Mouse (Mus musculus) CH12.LX (cell line): Measurements from ENCODE around the gene Ankle1.

Experiments
- BHLHE40 ChIP-seq: IDR thresholded peaks from 2 replicates; pipeline ENCODE4 v1.6.1; 2011; ENCODE audit warnings: mild to moderate bottlenecking, low read depth, low read length, improper control_type of control experiment
- CHD2 ChIP-seq: IDR thresholded peaks from 2 replicates; pipeline ENCODE4 v1.6.1; 2011; ENCODE audit warnings: low read length, improper control_type of control experiment
- CTCF ChIP-seq, 2 experiments: IDR thresholded peaks in 1 of 2; conservative IDR thresholded peaks in 1 of 2; 2 replicates each; pipeline ENCODE4 v1.5.1; 2011 to 2012; ENCODE audit warnings: low read depth in 2 of 2, low read length in 2 of 2, improper control_type of control experiment in 1 of 2, inconsistent platforms in 1 of 2, mild to moderate bottlenecking in 1 of 2, moderate library complexity in 1 of 2
- JUND ChIP-seq: conservative IDR thresholded peaks from 2 replicates; pipeline ENCODE4 v1.6.1; 2011; ENCODE audit warnings: low read depth, low read length, improper control_type of control experiment
- KAT2A ChIP-seq: IDR thresholded peaks from 2 replicates; pipeline ENCODE4 v1.6.1; 2012; ENCODE audit warnings: low read length, improper control_type of control experiment, inconsistent platforms; ENCODE audit not compliant: insufficient replicate concordance
- MAX ChIP-seq: IDR thresholded peaks from 2 replicates; pipeline ENCODE4 v1.6.1; 2011; ENCODE audit warnings: low read length, improper control_type of control experiment
- NELFE ChIP-seq: IDR thresholded peaks from 2 replicates; pipeline ENCODE4 v1.6.1; 2011; ENCODE audit warnings: low read depth, low read length, improper control_type of control experiment
- POLR2AphosphoS2 ChIP-seq: IDR thresholded peaks from 2 replicates; pipeline ENCODE4 v1.6.1; 2011; ENCODE audit warnings: low read depth, low read length, improper control_type of control experiment
- RAD21 ChIP-seq: IDR thresholded peaks from 2 replicates; pipeline ENCODE4 v1.6.1; 2011; ENCODE audit warnings: low read depth, mild to moderate bottlenecking, low read length, improper control_type of control experiment, moderate library complexity
- SMC3 ChIP-seq: IDR thresholded peaks from 2 replicates; pipeline ENCODE4 v1.6.1; 2011; ENCODE audit warnings: low read depth, low read length, improper control_type of control experiment
- TCF12 ChIP-seq: IDR thresholded peaks from 2 replicates; pipeline ENCODE4 v1.6.1; 2014; ENCODE audit warnings: low read depth, mild to moderate bottlenecking, inconsistent platforms, low read length, improper control_type of control experiment
- USF1 ChIP-seq: IDR thresholded peaks from 2 replicates; pipeline ENCODE4 v1.6.1; 2014; ENCODE audit warnings: low read depth, mild to moderate bottlenecking, inconsistent platforms, low read length, improper control_type of control experiment
- ZC3H11A ChIP-seq: IDR thresholded peaks from 2 replicates; pipeline ENCODE4 v1.6.1; 2012; ENCODE audit warnings: low read depth, mild to moderate bottlenecking, inconsistent platforms, low read length, improper control_type of control experiment

- no peak for TF ChIP-seq CTCF (conservative IDR thresholded peaks at IDR 0.05 in 1 of 2, IDR thresholded peaks at IDR 0.05 in 1 of 2; ENCODE audit: low read depth in 2 of 2, low read length in 2 of 2)
- no peak for TF ChIP-seq RAD21
- no peak for TF ChIP-seq BHLHE40
- no peak for TF ChIP-seq SMC3
- TF ChIP-seq JUND: no peak
- no peak for TF ChIP-seq NELFE
- no peak for TF ChIP-seq TCF12
- no peak for TF ChIP-seq CHD2
- no peak for TF ChIP-seq KAT2A
- TF ChIP-seq POLR2AphosphoS2: no peak
- no peak for TF ChIP-seq MAX
- no peak for TF ChIP-seq USF1
- TF ChIP-seq ZC3H11A: no peak
Measured at GRCm38 (mm10) chr8:71383396-71383795, 22.4 kb upstream of the Ankle1 start.
